Mouse (Mus musculus): ENCODE results near the gene 4930455H04Rik. TPM values are rescaled to one million over a fixed set of nuclear protein-coding genes. Genes with fewer than 3 reads are reported as not detected.

4930455H04Rik gene
- polyA plus RNA-seq, 1 experiment: 0.41 TPM

- Histone ChIP-seq H3K27me3 (ENCODE audit: control insufficient read depth, insufficient read depth, low read length) (no peaks in the 10 kb centered on the region), H3K36me3 (ENCODE audit: control insufficient read depth, insufficient read depth, low read length) (no peaks in the 10 kb centered on the region), H3K27ac (ENCODE audit: control insufficient read depth, insufficient read depth, low read depth, low read length) (no peak overlapping the region), H3K4me3 (ENCODE audit: control insufficient read depth, low read depth, low read length) (no peak overlapping the region), H3K4me1 (ENCODE audit: control insufficient read depth, insufficient read depth, low read length) (peaks cover 5% of the 10 kb centered on the region)
- TF ChIP-seq POLR2A (IDR thresholded peaks at IDR 0.05; ENCODE audit: control insufficient read depth, low read depth, low read length) (no peak), CTCF (IDR thresholded peaks at IDR 0.05; ENCODE audit: control insufficient read depth, insufficient read depth, insufficient replicate concordance, low read depth, low read length) (no peak)
Measured at GRCm38 (mm10) chr3:116966800-116967199, 1.3 kb upstream of the 4930455H04Rik start.

DNA sequence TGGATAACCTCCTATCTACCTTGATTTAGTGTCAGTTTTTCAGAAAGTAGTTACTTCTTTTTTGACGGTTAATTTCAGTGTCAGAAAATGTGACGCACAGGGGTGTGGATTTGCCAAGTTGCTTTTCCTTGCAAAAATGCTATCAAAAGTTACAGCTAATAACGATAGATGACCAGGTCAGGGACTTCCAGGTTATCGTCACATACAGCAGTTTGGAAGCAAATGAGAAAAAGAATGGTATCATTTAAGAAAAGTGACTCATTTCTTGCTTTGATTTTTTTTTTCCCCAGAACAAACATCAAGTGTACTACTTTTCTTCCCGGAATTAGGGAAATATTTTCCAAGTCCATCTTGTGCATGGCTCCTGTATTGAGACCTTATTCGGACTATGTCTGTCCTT, 631 bp upstream of the 4930455H04Rik start:
- TF ChIP-seq POLR2A (IDR thresholded peaks at IDR 0.05; ENCODE audit: control insufficient read depth, low read depth, low read length) (no peak), CTCF (IDR thresholded peaks at IDR 0.05; ENCODE audit: control insufficient read depth, insufficient read depth, insufficient replicate concordance, low read depth, low read length) (no peak)
- Histone ChIP-seq H3K36me3 (ENCODE audit: control insufficient read depth, insufficient read depth, low read length) (no peaks in the 10 kb centered on the region), H3K27me3 (ENCODE audit: control insufficient read depth, insufficient read depth, low read length) (no peaks in the 10 kb centered on the region), H3K4me1 (ENCODE audit: control insufficient read depth, insufficient read depth, low read length) (peaks cover 5% of the 10 kb centered on the region), H3K4me3 (ENCODE audit: control insufficient read depth, low read depth, low read length) (no peak overlapping the region), H3K27ac (ENCODE audit: control insufficient read depth, insufficient read depth, low read depth, low read length) (no peak overlapping the region)

- no peak for TF ChIP-seq CTCF (IDR thresholded peaks at IDR 0.05; ENCODE audit: control insufficient read depth, insufficient read depth, insufficient replicate concordance, low read depth, low read length)
- TF ChIP-seq POLR2A (IDR thresholded peaks at IDR 0.05; ENCODE audit: control insufficient read depth, low read depth, low read length): no peak
- no peak within 1 kb of the TSS for H3K27ac ChIP-seq (ENCODE audit: control insufficient read depth, insufficient read depth, low read depth, low read length)
- no peaks in the 10 kb centered on the region for H3K36me3 ChIP-seq (ENCODE audit: control insufficient read depth, insufficient read depth, low read length)
- peaks cover 5% of the 10 kb centered on the region for H3K4me1 ChIP-seq (ENCODE audit: control insufficient read depth, insufficient read depth, low read length)
- H3K4me3 ChIP-seq (ENCODE audit: control insufficient read depth, low read depth, low read length): peak within 1 kb of the TSS; percentile 8
- H3K27me3 ChIP-seq (ENCODE audit: control insufficient read depth, insufficient read depth, low read length): no peaks in the 10 kb centered on the region
Measured at GRCm38 (mm10) chr3:116968540-116968997, 502 bp downstream of the 4930455H04Rik start, which contains the start of gene Palmd. Palmd (minus strand) TSS chr3:116968987.

GRCm38 (mm10) chr3:116969003-116969402, 936 bp downstream of the 4930455H04Rik start:
- no peaks in the 10 kb centered on the region for H3K27me3 ChIP-seq (ENCODE audit: control insufficient read depth, insufficient read depth, low read length)
- H3K4me1 ChIP-seq (ENCODE audit: control insufficient read depth, insufficient read depth, low read length): peaks cover 5% of the 10 kb centered on the region
- no peak overlapping the region for H3K27ac ChIP-seq (ENCODE audit: control insufficient read depth, insufficient read depth, low read depth, low read length)
- TF ChIP-seq POLR2A (IDR thresholded peaks at IDR 0.05; ENCODE audit: control insufficient read depth, low read depth, low read length) (no peak), CTCF (IDR thresholded peaks at IDR 0.05; ENCODE audit: control insufficient read depth, insufficient read depth, insufficient replicate concordance, low read depth, low read length) (no peak)
- no peaks in the 10 kb centered on the region for H3K36me3 ChIP-seq (ENCODE audit: control insufficient read depth, insufficient read depth, low read length)
- H3K4me3 ChIP-seq (ENCODE audit: control insufficient read depth, low read depth, low read length): no peak overlapping the region; the same call in 1 of the 2 replicates

GRCm38 (mm10) chr3:116969786-116970185, 1.7 kb downstream of the 4930455H04Rik start:
- H3K27ac ChIP-seq (ENCODE audit: control insufficient read depth, insufficient read depth, low read depth, low read length): no peak overlapping the region
- H3K4me3 ChIP-seq (ENCODE audit: control insufficient read depth, low read depth, low read length): no peak overlapping the region
- peaks cover 3% of the 10 kb centered on the region for H3K4me1 ChIP-seq (ENCODE audit: control insufficient read depth, insufficient read depth, low read length)
- no peaks in the 10 kb centered on the region for H3K27me3 ChIP-seq (ENCODE audit: control insufficient read depth, insufficient read depth, low read length)
- TF ChIP-seq POLR2A (IDR thresholded peaks at IDR 0.05; ENCODE audit: control insufficient read depth, low read depth, low read length) (no peak), CTCF (IDR thresholded peaks at IDR 0.05; ENCODE audit: control insufficient read depth, insufficient read depth, insufficient replicate concordance, low read depth, low read length) (no peak)
- no peaks in the 10 kb centered on the region for H3K36me3 ChIP-seq (ENCODE audit: control insufficient read depth, insufficient read depth, low read length)

DNA sequence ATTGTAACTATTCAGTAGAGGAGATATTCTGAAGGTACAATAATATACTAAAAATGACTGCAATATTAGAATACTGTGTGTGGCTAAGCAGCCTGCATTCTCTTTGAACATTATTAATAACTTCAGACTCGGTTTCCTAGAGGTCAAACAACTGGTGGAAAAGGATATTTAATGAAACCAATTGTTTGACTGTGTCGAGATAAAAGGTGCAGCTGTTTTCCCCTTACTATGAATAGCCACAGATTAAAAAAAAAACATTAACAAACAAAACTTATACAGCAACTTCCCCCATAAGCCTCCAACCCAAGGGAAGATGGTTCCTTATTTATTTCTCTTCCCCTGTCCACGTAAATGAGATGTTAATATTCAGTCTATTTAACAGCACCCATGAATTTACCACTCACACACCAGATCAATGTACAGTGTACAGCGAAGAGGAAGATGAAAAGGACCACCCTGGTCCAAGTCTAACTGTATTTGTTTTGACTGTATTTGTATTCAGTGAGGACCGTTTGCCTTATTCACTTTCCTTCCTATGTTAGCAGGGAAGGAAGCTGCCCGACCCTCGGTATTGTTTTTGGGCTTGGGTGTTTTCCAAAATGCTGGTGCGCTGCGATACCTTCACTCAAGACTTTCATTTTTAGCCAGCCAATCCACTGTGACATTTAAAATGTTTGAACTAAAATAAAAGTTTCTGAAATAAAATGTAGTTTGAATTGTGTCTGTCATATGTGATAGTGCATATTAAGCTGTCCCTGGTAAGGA, 13.9 kb downstream of the 4930455H04Rik start:
- no peaks in the 10 kb centered on the region for H3K4me1 ChIP-seq (ENCODE audit: control insufficient read depth, insufficient read depth, low read length)
- no peaks in the 10 kb centered on the region for H3K36me3 ChIP-seq (ENCODE audit: control insufficient read depth, insufficient read depth, low read length)
- H3K27ac ChIP-seq (ENCODE audit: control insufficient read depth, insufficient read depth, low read depth, low read length): no peak overlapping the region
- no peak overlapping the region for H3K4me3 ChIP-seq (ENCODE audit: control insufficient read depth, low read depth, low read length)
- no peaks in the 10 kb centered on the region for H3K27me3 ChIP-seq (ENCODE audit: control insufficient read depth, insufficient read depth, low read length)
- TF ChIP-seq POLR2A (IDR thresholded peaks at IDR 0.05; ENCODE audit: control insufficient read depth, low read depth, low read length): no peak
- no peak for TF ChIP-seq CTCF (IDR thresholded peaks at IDR 0.05; ENCODE audit: control insufficient read depth, insufficient read depth, insufficient replicate concordance, low read depth, low read length)

- TF ChIP-seq CTCF (IDR thresholded peaks at IDR 0.05; ENCODE audit: control insufficient read depth, insufficient read depth, insufficient replicate concordance, low read depth, low read length) (no peak), POLR2A (IDR thresholded peaks at IDR 0.05; ENCODE audit: control insufficient read depth, low read depth, low read length) (no peak)
- no peaks in the 10 kb centered on the region for H3K27me3 ChIP-seq (ENCODE audit: control insufficient read depth, insufficient read depth, low read length)
- no peak overlapping the region for H3K27ac ChIP-seq (ENCODE audit: control insufficient read depth, insufficient read depth, low read depth, low read length)
- H3K4me3 ChIP-seq (ENCODE audit: control insufficient read depth, low read depth, low read length): no peak overlapping the region
- no peaks in the 10 kb centered on the region for H3K36me3 ChIP-seq (ENCODE audit: control insufficient read depth, insufficient read depth, low read length)
- no peaks in the 10 kb centered on the region for H3K4me1 ChIP-seq (ENCODE audit: control insufficient read depth, insufficient read depth, low read length)
Measured at GRCm38 (mm10) chr3:116985042-116985455, 17.0 kb downstream of the 4930455H04Rik start.

Measured in testis, adult 2 months (tissue).